Mouse (Mus musculus) heart, embryonic 14.5 days (tissue): Measurements from ENCODE around the gene Znhit6. TPM values are rescaled to one million over a fixed set of nuclear protein-coding genes. Genes with fewer than 3 reads are reported as not detected.

Source experiments
- ATAC-seq: fragments of 200-750 bp; cut with Nextera tagmentation; 2 replicates; pipeline ENCODE4 v1.8.0; 2017; ENCODE audit warnings: low read depth, moderate TSS enrichment; ENCODE audit not compliant: insufficient number of reproducible peaks, insufficient read depth, low FRiP score
- H3K27ac ChIP-seq, 2 experiments: fragments of 200-500 bp in 1 of 2; fragments of 300-500 bp in 1 of 2; sonication (generic) in 1 of 2; replicated peaks in 1 of 2; 2 replicates each; pipeline ENCODE4 v1.5.1; 2012 to 2014; ENCODE audit warnings: low read depth in 2 of 2, low read length in 2 of 2, control low read depth in 1 of 2, mild to moderate bottlenecking in 1 of 2, mixed read lengths in 1 of 2; ENCODE audit not compliant: control insufficient read depth in 1 of 2, insufficient read depth in 1 of 2
- H3K27me3 ChIP-seq: fragments of 300-500 bp; sonication (generic); 2 replicates; pipeline ENCODE4 v1.6.1; 2014; ENCODE audit warnings: mild to moderate bottlenecking, low read length, control low read depth; ENCODE audit not compliant: control insufficient read depth, insufficient read depth
- H3K36me3 ChIP-seq: fragments of 300-500 bp; sonication (generic); 2 replicates; pipeline ENCODE4 v1.6.1; 2014; ENCODE audit warnings: mild to moderate bottlenecking, control low read depth, low read length, mixed read lengths; ENCODE audit not compliant: control insufficient read depth, insufficient read depth
- H3K4me1 ChIP-seq, 2 experiments: fragments of 200-500 bp in 1 of 2; fragments of 300-500 bp in 1 of 2; sonication (generic) in 1 of 2; 2 replicates each; pipeline ENCODE4 v1.6.1; 2012 to 2014; ENCODE audit warnings: low read length in 2 of 2, control low read depth in 1 of 2, mixed read lengths in 1 of 2; ENCODE audit not compliant: control insufficient read depth in 2 of 2, insufficient read depth in 2 of 2
- H3K4me2 ChIP-seq: fragments of 300-500 bp; sonication (generic); 2 replicates; pipeline ENCODE4 v1.6.1; 2014; ENCODE audit warnings: mild to moderate bottlenecking, low read length
- H3K4me3 ChIP-seq, 2 experiments: fragments of 200-500 bp in 1 of 2; fragments of 300-500 bp in 1 of 2; sonication (generic) in 1 of 2; 2 replicates each; pipeline ENCODE4 v1.5.1; 2012 to 2014; ENCODE audit warnings: low read length in 2 of 2, mild to moderate bottlenecking in 2 of 2, control low read depth in 1 of 2, low read depth in 1 of 2, moderate library complexity in 1 of 2; ENCODE audit not compliant: control insufficient read depth in 1 of 2, insufficient read depth in 1 of 2
- H3K9ac ChIP-seq: fragments of 300-500 bp; sonication (generic); 2 replicates; pipeline ENCODE4 v1.6.1; 2014; ENCODE audit warnings: mild to moderate bottlenecking, low read length
- H3K9me3 ChIP-seq: fragments of 300-500 bp; sonication (generic); 2 replicates; pipeline ENCODE4 v1.6.1; 2016; ENCODE audit warnings: low read length, control low read depth; ENCODE audit not compliant: control insufficient read depth
- whole genome bisulfite sequencing: fragments of 180-500 bp; shearing (Covaris S2); extraction: QIAGEN DNeasy Blood & Tissue Kit; methylation state at CpG from one replicate; pipeline ENCODE4 v1.1.7; 2014; 5-methylcytosine and 5-hydroxymethylcytosine counted together
- polyA plus RNA-seq: library from polyadenylated mRNA; unstranded; fragments of >200 nt; fragmentation: Nextera tagmentation; extraction: Ambion mirVana; gene quantifications from 2 replicates; pipeline ENCODE4 v1.2.1, GENCODE M21; 2014

The Znhit6 gene
- polyA plus RNA-seq, 1 experiment from 2014 or later: 20.2 TPM

DNA sequence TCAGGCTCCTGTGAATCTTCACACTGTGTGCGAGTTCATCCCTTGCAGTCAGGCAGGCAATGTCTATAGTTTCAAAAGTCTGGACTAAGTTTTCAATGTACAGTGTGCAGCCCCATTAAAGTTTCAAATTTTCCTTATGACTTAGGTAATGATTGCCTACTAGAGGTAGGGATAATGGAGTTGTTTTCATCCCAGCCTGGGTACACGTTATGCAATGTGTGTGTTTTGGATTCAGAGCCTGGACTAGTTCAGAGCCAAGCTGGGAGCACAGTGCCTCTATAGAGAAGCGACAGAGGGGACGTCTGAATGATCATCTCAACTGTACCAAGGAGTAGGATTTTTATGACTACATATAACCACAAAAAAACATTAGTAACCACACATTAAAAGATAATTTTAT lies 15.9 kb upstream of the Znhit6 start:
- Histone ChIP-seq H3K27ac (no peak overlapping the region), H3K36me3 (no peaks in the 10 kb centered on the region), H3K27me3 (no peaks in the 10 kb centered on the region), H3K9me3 (peaks cover 12% of the 10 kb centered on the region; the same call in 1 of the 2 replicates), H3K9ac (no peak overlapping the region), H3K4me1 (no peaks in the 10 kb centered on the region), H3K4me3 (no peak overlapping the region), H3K4me2 (no peak overlapping the region)
- no peak for ATAC-seq
- 80% methylated on average over 4 of the region's 4 CpGs for WGBS

DNA sequence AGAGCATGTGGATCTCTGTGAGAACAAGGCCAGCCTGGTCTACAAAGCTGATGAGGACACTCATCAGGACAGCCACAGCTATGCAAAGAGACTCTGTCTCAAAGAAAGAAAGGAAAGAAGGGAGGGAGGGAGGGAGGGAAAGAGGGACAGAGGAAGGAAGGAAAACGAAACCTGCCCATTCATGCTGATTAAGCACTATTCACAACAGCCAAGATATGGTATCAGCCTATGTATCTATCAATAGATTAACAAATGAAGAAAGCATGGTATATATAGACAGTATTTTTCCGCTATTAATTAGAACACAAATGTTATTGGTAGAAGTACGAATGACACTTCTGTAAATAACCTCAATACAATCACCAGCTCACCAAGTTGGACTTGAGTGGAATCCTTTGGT lies 1.5 kb upstream of the Znhit6 start:
- no peak overlapping the region for H3K4me2 ChIP-seq
- peaks cover 4 to 9% of the 10 kb centered on the region in 2 experiments for H3K4me1 ChIP-seq
- H3K9me3 ChIP-seq: no peaks in the 10 kb centered on the region
- no peak overlapping the region for H3K27ac ChIP-seq
- peaks cover 17% of the 10 kb centered on the region for H3K36me3 ChIP-seq
- ATAC-seq: no peak
- no peaks in the 10 kb centered on the region for H3K27me3 ChIP-seq
- no peak overlapping the region for H3K9ac ChIP-seq
- WGBS: 81% methylated on average over 3 of the region's 3 CpGs
- H3K4me3 ChIP-seq: no peak overlapping the region

DNA sequence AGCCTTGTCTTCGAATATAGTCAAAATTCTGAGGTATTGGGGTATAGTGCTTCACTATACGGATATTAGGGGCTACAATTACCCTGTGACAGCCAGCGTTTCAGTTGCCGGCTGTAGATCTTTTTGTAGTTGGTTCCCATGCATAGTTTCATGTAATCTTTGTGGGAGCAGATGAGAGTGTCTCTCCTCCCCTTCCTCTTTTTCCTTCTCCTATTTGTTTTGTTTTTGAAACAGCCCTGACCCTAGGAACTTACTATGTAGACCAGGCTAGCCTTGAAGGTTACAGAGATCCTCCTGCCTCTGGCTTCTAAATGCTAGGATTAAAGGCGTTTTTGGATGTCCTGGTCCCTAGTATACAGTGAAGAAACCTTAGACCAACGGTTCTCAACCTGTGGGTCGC lies 665 bp upstream of the Znhit6 start:
- no peaks in the 10 kb centered on the region for H3K9me3 ChIP-seq
- H3K36me3 ChIP-seq: peaks cover 25% of the 10 kb centered on the region
- no peak overlapping the region for H3K27ac ChIP-seq
- ATAC-seq: no peak
- WGBS: 75% methylated on average over 7 of the region's 7 CpGs
- no peak overlapping the region for H3K9ac ChIP-seq
- H3K4me3 ChIP-seq: peak overlapping the region in 1 of 2 experiments; percentile 69; a peak in 2 of 4 replicates
- H3K4me2 ChIP-seq: peak overlapping the region; percentile 85
- peaks cover 4 to 9% of the 10 kb centered on the region in 2 experiments for H3K4me1 ChIP-seq
- H3K27me3 ChIP-seq: no peaks in the 10 kb centered on the region

DNA sequence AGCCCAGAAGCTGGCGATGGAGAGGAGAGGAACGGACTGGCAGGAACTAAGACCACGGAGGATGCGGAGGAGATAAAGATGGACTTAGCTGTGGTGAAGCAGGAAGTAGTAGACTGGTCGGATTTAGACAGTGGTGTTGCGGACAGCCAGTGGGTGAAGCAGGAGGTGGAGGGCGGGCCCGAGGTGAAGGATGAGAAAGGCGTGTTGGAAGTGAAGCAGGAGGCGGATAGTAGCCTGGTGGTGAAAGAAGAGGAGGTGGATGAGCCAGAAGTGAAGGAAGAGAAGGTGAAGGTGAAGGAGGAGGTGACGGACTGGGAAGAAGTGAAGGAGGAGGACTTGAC lies 447 bp downstream of the Znhit6 start:
- no peak overlapping the region; a peak in 1 of 4 replicates for H3K27ac ChIP-seq
- WGBS: under 1% methylated on average over 11 of the region's 11 CpGs
- no peak for ATAC-seq

DNA sequence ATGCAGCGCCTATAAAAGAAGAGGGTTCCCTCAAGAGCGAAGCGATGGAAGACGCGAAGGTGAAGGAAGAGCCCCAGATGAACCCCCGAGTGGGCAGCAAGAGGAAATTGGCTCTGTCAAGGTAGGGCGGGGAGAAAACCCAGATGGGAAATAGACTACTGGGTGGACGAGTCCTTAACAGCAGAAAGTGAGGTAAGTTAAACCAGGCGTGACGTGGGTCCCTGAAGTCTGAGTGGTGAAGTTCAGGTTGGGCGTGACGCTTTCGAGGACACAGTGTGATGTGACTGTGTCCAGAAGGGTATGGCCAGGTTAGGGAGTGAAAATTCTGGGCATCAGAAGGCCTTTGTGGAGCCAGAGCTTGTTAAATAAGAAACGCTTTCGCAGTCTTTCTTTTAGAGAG lies 871 bp downstream of the Znhit6 start:
- Histone ChIP-seq H3K4me1 (peaks cover 4 to 9% of the 10 kb centered on the region in 2 experiments), H3K4me2 (peak overlapping the region; percentile 85), H3K9ac (peak overlapping the region; percentile 82), H3K9me3 (no peaks in the 10 kb centered on the region), H3K36me3 (peaks cover 36% of the 10 kb centered on the region), H3K27me3 (no peaks in the 10 kb centered on the region), H3K4me3 (peak overlapping the region; percentile 69 to 78), H3K27ac (no peak overlapping the region)
- 23% methylated on average over 15 of the region's 15 CpGs for WGBS
- ATAC-seq: no peak

More for the DNA sequence above, 447 bp downstream of the Znhit6 start:
- H3K36me3 ChIP-seq: peaks cover 32% of the 10 kb centered on the region
- H3K9me3 ChIP-seq: no peaks in the 10 kb centered on the region
- H3K4me2 ChIP-seq: peak overlapping the region; percentile 85
- H3K27me3 ChIP-seq: no peaks in the 10 kb centered on the region
- peak overlapping the region; percentile 69 to 78 for H3K4me3 ChIP-seq
- H3K4me1 ChIP-seq: peaks cover 4 to 9% of the 10 kb centered on the region in 2 experiments
- H3K9ac ChIP-seq: peak overlapping the region; percentile 82

DNA sequence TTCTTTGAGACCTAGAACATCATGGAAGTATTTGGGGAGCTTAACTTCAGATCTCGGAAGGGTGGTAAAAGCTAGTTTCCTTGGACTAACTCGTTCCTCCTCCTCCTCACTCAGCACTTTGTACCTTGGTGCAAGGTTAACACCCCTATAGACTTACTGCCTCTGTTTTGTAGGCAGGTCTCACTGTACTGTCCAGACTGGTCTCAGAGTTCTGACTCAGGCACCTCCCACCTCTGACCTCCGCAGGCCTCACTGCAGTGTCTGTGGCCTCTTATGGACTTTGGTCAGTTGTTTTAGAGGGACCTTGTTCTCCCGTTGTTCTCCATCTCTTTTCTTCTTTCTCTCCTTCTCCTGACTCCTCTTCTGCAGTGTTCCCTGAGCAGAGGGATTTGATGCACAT lies 7.0 kb downstream of the Znhit6 start:
- no peak overlapping the region for H3K4me2 ChIP-seq
- H3K36me3 ChIP-seq: peaks cover 82% of the 10 kb centered on the region
- H3K27ac ChIP-seq: no peak overlapping the region
- no peak overlapping the region for H3K4me3 ChIP-seq
- WGBS: 89% methylated on average over 4 of the region's 4 CpGs
- ATAC-seq: no peak
- H3K4me1 ChIP-seq: no peaks in the 10 kb centered on the region
- H3K9ac ChIP-seq: no peak overlapping the region
- no peaks in the 10 kb centered on the region for H3K9me3 ChIP-seq
- no peaks in the 10 kb centered on the region for H3K27me3 ChIP-seq

DNA sequence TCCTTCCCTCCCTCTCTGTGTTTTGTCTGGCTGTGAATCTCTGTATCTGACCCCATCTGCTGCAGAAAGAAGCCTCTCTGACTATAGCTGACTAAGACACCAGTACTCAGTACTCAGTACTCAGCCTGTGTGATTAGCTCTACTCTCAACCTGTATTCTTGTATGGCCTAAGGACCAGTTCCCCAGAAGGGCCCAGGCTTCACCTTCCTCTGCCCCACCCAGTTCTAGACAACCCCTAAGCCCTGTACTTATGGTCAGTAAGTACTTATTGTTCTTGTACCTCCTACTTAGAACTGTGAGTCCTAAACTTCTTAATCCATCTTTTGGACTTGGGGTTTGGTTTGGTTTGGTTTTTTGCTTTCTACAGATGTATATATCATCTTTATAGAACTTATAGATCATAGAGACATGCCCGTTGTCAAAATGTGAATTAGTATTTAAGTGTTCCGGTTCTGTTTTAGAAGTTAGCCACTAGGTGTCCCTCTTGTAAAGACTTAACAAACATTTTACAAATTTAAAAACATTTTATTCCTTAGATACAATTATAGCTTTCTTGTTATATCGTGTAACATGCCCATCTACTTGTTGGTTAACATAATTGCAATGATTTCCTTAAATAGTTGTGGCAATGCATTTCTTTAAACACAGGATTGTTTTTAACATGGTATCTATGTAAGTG lies 7.7 kb downstream of the Znhit6 start:
- H3K9ac ChIP-seq: no peak overlapping the region
- ATAC-seq: no peak
- H3K4me1 ChIP-seq: no peaks in the 10 kb centered on the region
- no peak overlapping the region for H3K27ac ChIP-seq
- H3K9me3 ChIP-seq: no peaks in the 10 kb centered on the region
- no peak overlapping the region for H3K4me3 ChIP-seq
- no peak overlapping the region for H3K4me2 ChIP-seq
- WGBS: 66% methylated on average over 3 of the region's 3 CpGs
- H3K27me3 ChIP-seq: no peaks in the 10 kb centered on the region
- H3K36me3 ChIP-seq: peaks cover 75% of the 10 kb centered on the region

DNA sequence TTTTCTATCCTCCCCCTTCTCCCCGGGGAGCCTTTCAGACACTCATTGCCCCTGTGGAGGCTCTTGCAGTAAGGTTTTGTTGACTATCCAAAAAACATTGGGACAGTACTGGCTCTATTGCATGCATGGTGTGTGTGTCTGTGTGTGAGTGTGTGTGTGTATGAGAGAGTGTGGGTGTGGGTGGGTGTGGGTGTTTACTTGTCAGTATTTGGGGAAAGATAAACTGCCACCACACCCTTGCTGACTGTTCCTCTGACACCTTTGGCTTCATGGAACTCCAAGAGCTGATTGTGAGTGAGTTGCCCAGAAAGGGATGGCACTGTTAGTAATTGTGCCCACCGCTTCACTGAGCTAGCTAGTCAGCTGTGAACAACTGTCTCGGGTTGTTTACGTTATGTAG lies 14.6 kb downstream of the Znhit6 start:
- peaks cover 72% of the 10 kb centered on the region for H3K36me3 ChIP-seq
- WGBS: 92% methylated on average over 4 of the region's 4 CpGs
- H3K9me3 ChIP-seq: no peaks in the 10 kb centered on the region
- no peak overlapping the region for H3K4me3 ChIP-seq
- no peak overlapping the region for H3K4me2 ChIP-seq
- no peak for ATAC-seq
- no peaks in the 10 kb centered on the region for H3K4me1 ChIP-seq
- no peaks in the 10 kb centered on the region for H3K27me3 ChIP-seq
- no peak overlapping the region for H3K27ac ChIP-seq
- H3K9ac ChIP-seq: no peak overlapping the region
